Mouse (Mus musculus) bone marrow macrophage, adult 2 months (primary cell): Measurements from ENCODE around the gene Cog5.

Experiments
- CTCF ChIP-seq: IDR thresholded peaks from 2 replicates; pipeline ENCODE4 v1.5.1; 2012; ENCODE audit warnings: low read depth, mild to moderate bottlenecking, low read length, moderate library complexity
- POLR2A ChIP-seq: IDR thresholded peaks from 2 replicates; pipeline ENCODE4 v1.6.1; 2012; ENCODE audit warnings: mild to moderate bottlenecking, low read depth, low read length, borderline replicate concordance

GRCm38 (mm10) chr12:31882736-31883135 is 228.1 kb downstream of the Cog5 start:
- TF ChIP-seq POLR2A (no peak), CTCF (no peak)
